Mouse (Mus musculus) gastrocnemius, adult 2 months (tissue): ENCODE data around the gene Sox1. TPM values are rescaled to one million over a fixed set of nuclear protein-coding genes. Genes with fewer than 3 reads are reported as not detected.

ENCODE experiments used
- DNase-seq: peaks from one replicate; pipeline ENCODE4 v3.0.0; 2022
- H3K27ac ChIP-seq: fragments of 200-600 bp; 2 replicates; pipeline ENCODE4 v1.8.1; 2022; ENCODE audit warnings: mild to moderate bottlenecking
- H3K4me3 ChIP-seq: fragments of 200-600 bp; 2 replicates; pipeline ENCODE4 v1.8.1; 2022; ENCODE audit warnings: mild to moderate bottlenecking, moderate library complexity
- CTCF ChIP-seq: fragments of 200-600 bp; IDR thresholded peaks from 2 replicates; pipeline ENCODE4 v1.8.1; 2022; ENCODE audit warnings: antibody characterized with exemption, mild to moderate bottlenecking, moderate library complexity
- intact Hi-C: fragments of 180-260 bp; cut with DNase I; formaldehyde crosslinking; loops from one replicate; pipeline ENCODE4 v1.15.1; 2025
- microRNA-seq: library from miRNA; unstranded; fragments of <30 nt; microRNA quantifications from one replicate; pipeline ENCODE4 v1.2.0, GENCODE M21; 2021
- total RNA-seq, 2 experiments: library from RNA; stranded (reverse); gene quantifications; 2 replicates each; pipeline ENCODE4 v1.2.3; 2021

Gene Sox1
- total RNA-seq, 2 experiments from 2014 or later = not detected

DNA sequence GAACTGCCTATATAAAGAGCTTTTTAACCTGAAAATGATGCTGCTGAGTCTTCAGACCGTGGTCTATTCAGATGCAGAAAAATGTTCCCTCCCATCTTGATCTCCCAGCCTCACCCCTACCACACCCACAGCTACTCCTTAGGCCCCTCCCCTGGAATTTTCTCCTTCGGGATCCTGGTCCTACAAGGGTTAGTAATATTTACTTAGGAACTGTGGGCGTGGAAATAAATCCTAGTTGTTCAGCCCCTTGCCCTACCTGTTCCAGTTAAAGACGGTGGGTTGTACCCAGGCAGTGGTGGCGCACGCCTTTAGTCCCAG lies 36.6 kb downstream of the Sox1 start:
- no peak overlapping the region for H3K27ac ChIP-seq
- no peak overlapping the region for H3K4me3 ChIP-seq
- DNase-seq = no peak
- no peak for TF ChIP-seq CTCF
- intact Hi-C loops = no loop called here

DNA sequence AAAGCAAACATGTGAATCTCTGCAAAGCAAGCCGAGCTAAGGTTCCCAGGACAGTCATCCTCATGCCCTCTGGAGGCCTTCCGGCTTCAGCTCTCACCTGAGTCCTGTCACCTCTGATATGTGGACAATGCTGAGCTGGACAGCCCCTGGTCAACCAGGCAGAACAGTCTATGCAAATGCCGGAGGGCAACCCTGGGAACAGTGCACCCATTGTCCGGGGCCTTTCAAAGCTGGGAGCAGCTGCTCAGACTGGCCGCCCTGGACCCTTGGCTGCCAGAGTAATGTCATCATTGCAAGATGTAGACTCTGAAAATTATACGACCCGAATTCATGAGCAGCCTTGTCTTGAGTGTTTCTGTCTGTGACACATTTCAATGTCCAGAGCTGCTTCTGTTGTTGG lies 37.5 kb downstream of the Sox1 start:
- Histone ChIP-seq H3K27ac (no peak overlapping the region), H3K4me3 (no peak overlapping the region)
- no peak for DNase-seq
- intact Hi-C loops = no loop called here
- TF ChIP-seq CTCF = no peak

DNA sequence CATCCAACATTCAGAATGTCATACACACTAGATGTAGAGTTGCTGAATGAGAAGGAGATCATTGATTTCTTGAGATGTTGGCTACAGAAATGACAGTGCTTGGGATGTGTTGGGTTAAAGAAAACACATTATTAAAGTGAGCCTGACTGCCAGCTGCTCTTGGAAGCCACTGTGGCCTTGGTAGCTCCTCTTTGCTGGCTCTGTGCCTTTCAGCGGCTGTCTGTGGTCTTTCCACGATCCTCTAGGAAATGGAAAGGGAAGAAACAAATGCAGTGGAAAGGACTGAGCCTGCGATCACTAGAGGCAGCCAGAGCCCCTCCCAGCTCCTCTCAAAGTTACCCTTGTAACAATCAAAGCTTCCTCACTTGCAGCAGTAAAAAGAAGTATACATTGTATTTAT lies 39.7 kb downstream of the Sox1 start:
- intact Hi-C loops = no loop called here
- DNase-seq = no peak
- H3K27ac ChIP-seq = no peak overlapping the region
- no peak overlapping the region for H3K4me3 ChIP-seq
- no peak for TF ChIP-seq CTCF

DNA sequence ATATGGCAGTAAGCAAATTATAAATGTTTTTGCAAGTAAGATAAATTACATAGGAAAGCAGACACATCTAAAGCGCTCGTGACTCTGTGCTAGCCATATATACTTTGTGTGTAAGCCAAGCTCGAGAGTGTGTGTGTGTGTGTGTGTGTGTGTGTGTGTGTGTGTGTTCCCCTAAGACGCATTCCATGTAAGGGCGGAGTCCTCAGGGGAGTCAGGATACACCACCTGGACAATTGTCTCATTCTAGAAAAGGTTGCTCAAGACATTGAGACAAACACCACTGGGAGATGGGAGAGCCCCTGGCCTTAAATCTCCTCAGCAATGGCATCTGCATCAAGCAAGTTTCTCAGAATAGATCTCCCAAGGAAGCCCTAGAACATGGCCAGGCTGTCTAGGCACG lies 42.9 kb downstream of the Sox1 start:
- intact Hi-C loops = no loop called here
- Histone ChIP-seq H3K4me3 (no peak overlapping the region), H3K27ac (no peak overlapping the region)
- no peak for TF ChIP-seq CTCF
- DNase-seq = no peak

DNA sequence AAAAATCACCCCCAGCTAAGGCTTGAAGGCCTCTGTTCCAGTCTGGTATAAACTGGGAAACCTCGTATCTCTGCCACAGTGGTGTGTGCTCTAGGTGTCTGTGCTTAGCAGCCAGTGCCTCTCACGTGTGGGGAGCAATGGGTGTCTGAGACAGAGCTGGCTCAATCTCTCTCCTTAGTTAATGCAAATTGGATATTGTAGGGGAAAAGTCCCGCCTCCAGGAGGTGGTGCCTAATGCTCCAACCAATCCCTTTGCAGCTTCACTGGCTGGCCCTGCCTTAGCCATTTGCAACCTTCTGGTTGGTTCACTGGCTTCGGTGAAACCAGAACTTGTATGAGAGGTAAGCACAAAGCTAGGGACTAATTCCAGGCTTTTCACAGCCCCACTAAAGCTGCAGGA lies 43.9 kb downstream of the Sox1 start:
- Histone ChIP-seq H3K4me3 (no peak overlapping the region), H3K27ac (no peak overlapping the region)
- no peak for TF ChIP-seq CTCF
- intact Hi-C loops = no loop called here
- no peak for DNase-seq

DNA sequence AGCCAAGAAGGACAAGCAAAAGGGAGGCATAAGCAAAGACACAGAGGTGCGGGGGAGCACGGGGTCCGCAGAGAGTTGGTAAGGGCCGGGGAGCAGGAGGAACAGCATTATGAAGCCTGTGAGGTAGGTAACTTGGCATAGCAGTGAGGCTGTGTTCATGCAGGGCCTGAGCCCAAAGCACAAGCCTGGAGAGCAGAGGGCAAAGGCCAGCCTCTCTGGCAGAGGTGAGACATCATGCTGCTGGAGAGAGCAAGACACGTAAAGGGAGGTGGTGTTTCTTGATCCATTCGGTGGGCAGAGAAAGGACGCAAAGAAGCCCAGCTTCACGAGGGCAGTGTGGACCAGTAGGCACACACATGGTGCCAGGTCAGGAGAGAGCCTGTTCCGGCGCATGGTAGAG lies 44.8 kb downstream of the Sox1 start:
- TF ChIP-seq CTCF = no peak
- H3K27ac ChIP-seq = no peak overlapping the region
- intact Hi-C loops = no loop called here
- H3K4me3 ChIP-seq = no peak overlapping the region
- no peak for DNase-seq

DNA sequence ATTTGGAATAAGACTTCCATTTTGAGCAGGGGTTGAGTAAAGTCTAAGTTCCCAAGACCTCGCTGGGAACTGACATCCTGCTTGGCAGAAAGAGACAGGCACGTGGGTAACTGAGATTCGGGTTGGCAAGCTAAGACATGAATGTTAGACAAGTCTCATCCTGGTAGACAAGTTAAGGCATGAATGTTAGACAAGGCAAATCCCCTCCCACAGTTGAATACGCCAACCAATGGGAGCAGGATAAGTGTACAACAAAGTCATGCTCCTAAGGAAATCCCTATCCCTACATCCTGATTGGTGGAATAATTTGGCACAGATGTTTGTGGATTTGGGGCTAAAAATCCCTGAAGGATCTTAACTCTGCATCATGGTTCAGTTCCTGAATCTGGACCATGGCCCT lies 45.9 kb downstream of the Sox1 start:
- H3K27ac ChIP-seq = no peak overlapping the region
- TF ChIP-seq CTCF = no peak
- DNase-seq = no peak
- H3K4me3 ChIP-seq = no peak overlapping the region
- intact Hi-C loops = no loop called here

- H3K4me3 ChIP-seq = no peak overlapping the region
- no peak for DNase-seq
- no peak for TF ChIP-seq CTCF
- intact Hi-C loops = no loop called here
- no peak overlapping the region for H3K27ac ChIP-seq
Measured at GRCm38 (mm10) chr8:12445258-12445657, 50.2 kb downstream of the Sox1 start.

DNA sequence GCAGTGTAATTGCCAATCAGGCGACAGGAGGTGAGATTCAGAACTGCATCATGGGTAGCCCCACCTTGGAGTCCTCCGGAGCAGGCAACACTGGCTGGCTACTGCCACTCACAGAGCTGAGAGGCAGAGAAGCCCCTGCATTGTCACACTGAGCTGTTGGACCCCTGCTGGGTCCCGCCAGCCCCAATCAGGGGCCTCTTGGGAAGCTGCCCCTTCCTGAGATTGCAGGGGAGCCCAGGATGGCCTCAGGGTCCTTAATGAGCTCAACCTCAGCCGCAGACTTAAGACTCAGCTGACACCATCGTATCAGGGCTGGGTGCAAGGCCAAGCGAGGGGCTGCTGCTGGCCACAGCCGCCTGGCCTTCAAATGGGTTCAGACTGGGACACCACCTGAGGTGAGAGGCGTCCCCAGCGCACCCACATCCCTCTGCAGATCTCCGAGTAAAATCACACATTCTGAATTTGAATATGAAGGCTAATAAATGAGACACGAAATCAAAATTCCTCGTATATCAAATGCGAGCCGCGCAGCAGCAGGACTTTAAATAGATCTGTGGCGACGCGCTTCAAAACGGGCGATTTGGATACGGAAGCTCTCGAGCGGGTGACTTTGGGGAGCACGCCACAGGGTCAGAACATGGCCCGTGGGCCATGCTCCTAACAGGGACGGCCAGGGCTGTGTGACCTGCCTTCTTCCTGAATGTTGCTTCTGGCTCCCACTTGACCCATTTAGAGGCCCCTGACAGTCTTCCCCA lies 51.0 kb downstream of the Sox1 start:
- H3K4me3 ChIP-seq = no peak overlapping the region
- DNase-seq = no peak
- intact Hi-C loops = no loop called here

More for the DNA sequence above, 51.0 kb downstream of the Sox1 start:
- no peak overlapping the region for H3K27ac ChIP-seq
- no peak for TF ChIP-seq CTCF

Small RNA genes within 50 kb of the gene (microRNA-seq; reads per million reads assigned to microRNA genes)
- not detected for gene Gm25239

Other genes starting within 250 kb of the Sox1 start
- gene A230072I06Rik, start 116.5 kb upstream of the Sox1 start, total RNA-seq = not detected
- gene Spaca7, start 177.7 kb downstream of the Sox1 start, total RNA-seq = not detected